Mouse (Mus musculus) testis, adult 2 months (tissue): ENCODE measurements around the gene Fubp1. TPM values are rescaled to one million over a fixed set of nuclear protein-coding genes. Genes with fewer than 3 reads are reported as not detected.
A peak's percentile ranks its signal among the peaks of the same experiment; 100 is the strongest.
"Not testable (repeated sequence)": the region's sequence is repeated elsewhere in the genome, so short reads cannot be mapped to it uniquely, and the experiment has no call there.

ENCODE experiments used
- H3K27ac ChIP-seq: fragments of 200-500 bp; 2 replicates; pipeline ENCODE4 v1.5.1; 2012; ENCODE audit warnings: low read depth, low read length; ENCODE audit not compliant: control insufficient read depth, insufficient read depth
- H3K27me3 ChIP-seq: fragments of 200-500 bp; 2 replicates; pipeline ENCODE4 v1.6.1; 2012; ENCODE audit warnings: mild to moderate bottlenecking, low read length, moderate library complexity; ENCODE audit not compliant: control insufficient read depth, insufficient read depth
- H3K36me3 ChIP-seq: fragments of 200-500 bp; 2 replicates; pipeline ENCODE4 v1.6.1; 2012; ENCODE audit warnings: mild to moderate bottlenecking, low read length; ENCODE audit not compliant: control insufficient read depth, insufficient read depth
- H3K4me1 ChIP-seq: fragments of 200-500 bp; 2 replicates; pipeline ENCODE4 v1.6.1; 2012; ENCODE audit warnings: low read length; ENCODE audit not compliant: control insufficient read depth, insufficient read depth
- H3K4me3 ChIP-seq: fragments of 200-500 bp; 2 replicates; pipeline ENCODE4 v1.5.1; 2012; ENCODE audit warnings: low read depth, mild to moderate bottlenecking, low read length, moderate library complexity, mixed read lengths; ENCODE audit not compliant: control insufficient read depth
- CTCF ChIP-seq: fragments of 200-500 bp; IDR thresholded peaks from 2 replicates; pipeline ENCODE4 v1.5.1; 2012; ENCODE audit warnings: low read depth, mild to moderate bottlenecking, inconsistent platforms, low read length, moderate library complexity; ENCODE audit not compliant: control insufficient read depth, insufficient read depth, insufficient replicate concordance
- POLR2A ChIP-seq: fragments of 200-500 bp; IDR thresholded peaks from 2 replicates; pipeline ENCODE4 v1.6.1; 2012; ENCODE audit warnings: low read depth, mild to moderate bottlenecking, inconsistent platforms, low read length, moderate library complexity; ENCODE audit not compliant: control insufficient read depth
- polyA plus RNA-seq: library from polyadenylated mRNA; depleted of rRNA; stranded (reverse); fragments of >200 nt; gene quantifications from 2 replicates; pipeline ENCODE4 v1.2.3, GENCODE M21; 2012

Fubp1 gene
- polyA plus RNA-seq, 1 experiment, result 55.8 TPM

DNA sequence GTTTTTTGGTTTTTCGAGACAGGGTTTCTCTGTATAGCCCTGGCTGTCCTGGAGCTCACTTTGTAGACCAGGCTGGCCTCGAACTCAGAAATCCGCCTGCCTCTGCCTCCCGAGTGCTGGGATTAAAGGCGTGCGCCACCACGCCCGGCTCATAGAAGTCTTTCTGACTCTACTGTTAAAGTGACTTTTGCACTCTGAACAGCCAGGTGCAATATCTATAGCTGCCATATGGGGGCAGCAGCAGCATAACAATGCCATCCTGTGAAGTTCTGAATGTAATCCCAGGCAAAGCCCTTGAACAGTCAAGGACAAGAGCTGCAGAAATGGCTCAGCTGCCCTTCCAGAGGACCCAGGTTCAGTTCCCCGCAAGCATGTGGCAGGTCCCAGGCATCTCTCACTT is 49.2 kb downstream of the Fubp1 start:
- not testable (repeated sequence) for H3K27me3 ChIP-seq, H3K4me3 ChIP-seq, H3K27ac ChIP-seq, H3K4me1 ChIP-seq, H3K36me3 ChIP-seq
- peak; percentile 13; the same call in 1 of the 2 replicates for TF ChIP-seq CTCF

DNA sequence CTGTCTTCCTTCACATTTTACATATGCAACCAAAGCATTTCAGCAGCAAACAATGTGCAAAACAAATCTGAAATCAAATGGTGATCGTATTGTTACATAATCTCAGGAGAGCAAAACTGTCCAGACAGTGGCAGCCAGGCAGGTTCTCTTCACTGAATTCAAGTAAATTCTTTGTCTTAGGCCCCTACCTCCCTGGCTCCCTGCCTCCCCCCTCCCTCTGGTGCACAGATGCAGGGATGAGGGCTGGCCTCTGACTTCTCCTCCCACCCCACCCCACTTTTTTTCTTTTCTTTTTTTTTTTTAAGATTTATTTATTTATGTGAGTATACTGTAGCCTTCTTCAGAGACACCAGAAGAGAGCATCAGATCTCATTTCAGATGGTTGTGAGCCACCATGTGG is 50.1 kb downstream of the Fubp1 start:
- H3K27me3 ChIP-seq, result no peaks in the 10 kb centered on the region
- no peak overlapping the region for H3K27ac ChIP-seq
- H3K4me1 ChIP-seq, result peaks cover 7% of the 10 kb centered on the region
- no peaks in the 10 kb centered on the region for H3K36me3 ChIP-seq
- TF ChIP-seq CTCF (no peak), POLR2A (no peak)
- no peak overlapping the region for H3K4me3 ChIP-seq

DNA sequence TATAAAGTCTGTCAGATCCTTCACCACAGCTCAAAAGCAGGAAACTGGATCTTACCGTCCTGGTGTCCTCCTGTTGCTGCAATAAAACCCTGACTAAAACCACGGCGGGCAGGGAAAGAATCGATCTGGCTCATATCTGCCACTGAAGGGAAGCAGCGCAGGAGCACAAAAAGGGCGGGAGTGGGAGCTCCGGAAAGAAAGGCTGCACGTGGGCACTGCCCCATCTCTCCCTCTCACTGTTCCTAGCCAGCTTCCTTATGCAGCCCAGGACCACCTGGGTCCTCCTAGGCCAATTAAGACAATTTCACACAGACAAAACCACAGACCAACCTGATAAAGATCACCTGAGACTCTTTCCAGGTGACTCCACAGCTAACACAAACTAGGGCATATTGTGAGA is 51.2 kb downstream of the Fubp1 start:
- H3K4me1 ChIP-seq, result peaks cover 15% of the 10 kb centered on the region
- no peaks in the 10 kb centered on the region for H3K36me3 ChIP-seq
- no peak for TF ChIP-seq CTCF
- no peak overlapping the region for H3K4me3 ChIP-seq
- H3K27ac ChIP-seq, result no peak overlapping the region
- H3K27me3 ChIP-seq, result no peaks in the 10 kb centered on the region

DNA sequence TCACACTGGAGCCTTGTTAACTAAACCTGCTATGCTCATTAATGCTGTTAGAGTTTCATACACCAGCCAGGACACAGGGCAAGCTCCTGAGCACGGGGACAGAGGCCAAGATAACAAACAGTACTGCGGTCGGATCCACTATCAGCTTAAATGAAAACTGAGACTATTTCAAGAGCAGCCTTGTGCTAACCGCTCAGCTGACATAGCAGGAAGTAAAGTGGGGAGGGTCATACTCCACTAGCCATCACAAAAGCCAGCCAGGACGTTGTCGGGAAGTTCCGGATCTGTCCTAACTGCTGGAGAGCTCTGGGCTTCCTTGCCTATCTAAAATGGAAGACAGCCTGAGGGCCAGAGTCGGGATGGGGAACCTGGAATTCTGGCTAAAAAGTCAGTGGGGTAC is 51.7 kb downstream of the Fubp1 start:
- TF ChIP-seq POLR2A (no peak), CTCF (no peak)
- Histone ChIP-seq H3K27ac (peak overlapping the region; percentile 8; the same call in 1 of the 2 replicates), H3K4me1 (peaks cover 16% of the 10 kb centered on the region), H3K27me3 (no peaks in the 10 kb centered on the region), H3K4me3 (no peak overlapping the region), H3K36me3 (no peaks in the 10 kb centered on the region)

DNA sequence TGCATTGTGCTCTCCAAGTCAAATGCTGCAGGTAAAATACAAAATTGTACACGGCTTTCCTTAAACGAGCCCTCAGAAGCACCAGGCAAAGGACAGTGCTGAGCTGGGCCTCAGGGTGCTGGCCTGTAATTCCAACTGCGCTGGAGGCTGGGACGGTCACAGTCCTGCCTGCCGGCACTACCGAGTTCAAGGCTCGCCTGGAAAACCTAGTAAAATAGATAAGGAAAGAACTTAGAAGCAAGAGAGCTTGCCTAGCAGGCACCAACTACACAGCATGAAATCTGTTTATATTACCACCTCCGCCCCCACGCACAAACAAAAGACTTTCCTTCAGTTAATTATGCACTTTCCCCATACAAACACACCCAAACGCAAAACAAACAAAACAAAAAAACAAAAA is 54.2 kb downstream of the Fubp1 start:
- Histone ChIP-seq H3K36me3 (no peaks in the 10 kb centered on the region), H3K27me3 (no peaks in the 10 kb centered on the region), H3K4me1 (peaks cover 16% of the 10 kb centered on the region), H3K27ac (no peak overlapping the region), H3K4me3 (peak overlapping the region; percentile 10)
- TF ChIP-seq CTCF, result no peak
- no peak for TF ChIP-seq POLR2A

DNA sequence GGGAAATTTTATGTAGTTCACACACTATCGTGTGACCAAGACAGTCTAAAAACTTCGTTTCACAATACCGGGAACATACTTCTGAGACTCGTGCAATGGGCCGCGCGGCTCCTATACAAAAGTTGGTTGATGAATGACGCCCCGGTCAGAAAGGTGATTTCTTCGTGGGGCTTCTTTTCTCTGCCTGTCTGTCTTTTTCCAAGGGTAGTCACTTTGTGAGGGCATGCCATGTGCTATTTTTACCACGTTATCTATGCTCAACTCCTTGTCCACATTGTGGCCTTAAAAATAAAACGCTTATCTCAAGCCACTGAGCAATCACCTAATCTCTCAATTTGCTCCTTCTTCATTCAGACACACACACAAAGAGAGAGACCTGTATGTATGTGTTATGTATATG is 54.6 kb downstream of the Fubp1 start:
- H3K27ac ChIP-seq, result no peak overlapping the region
- peaks cover 16% of the 10 kb centered on the region for H3K4me1 ChIP-seq
- peak overlapping the region; percentile 88 for H3K4me3 ChIP-seq
- no peaks in the 10 kb centered on the region for H3K27me3 ChIP-seq
- H3K36me3 ChIP-seq, result no peaks in the 10 kb centered on the region
- TF ChIP-seq CTCF, result no peak
- TF ChIP-seq POLR2A, result no peak

DNA sequence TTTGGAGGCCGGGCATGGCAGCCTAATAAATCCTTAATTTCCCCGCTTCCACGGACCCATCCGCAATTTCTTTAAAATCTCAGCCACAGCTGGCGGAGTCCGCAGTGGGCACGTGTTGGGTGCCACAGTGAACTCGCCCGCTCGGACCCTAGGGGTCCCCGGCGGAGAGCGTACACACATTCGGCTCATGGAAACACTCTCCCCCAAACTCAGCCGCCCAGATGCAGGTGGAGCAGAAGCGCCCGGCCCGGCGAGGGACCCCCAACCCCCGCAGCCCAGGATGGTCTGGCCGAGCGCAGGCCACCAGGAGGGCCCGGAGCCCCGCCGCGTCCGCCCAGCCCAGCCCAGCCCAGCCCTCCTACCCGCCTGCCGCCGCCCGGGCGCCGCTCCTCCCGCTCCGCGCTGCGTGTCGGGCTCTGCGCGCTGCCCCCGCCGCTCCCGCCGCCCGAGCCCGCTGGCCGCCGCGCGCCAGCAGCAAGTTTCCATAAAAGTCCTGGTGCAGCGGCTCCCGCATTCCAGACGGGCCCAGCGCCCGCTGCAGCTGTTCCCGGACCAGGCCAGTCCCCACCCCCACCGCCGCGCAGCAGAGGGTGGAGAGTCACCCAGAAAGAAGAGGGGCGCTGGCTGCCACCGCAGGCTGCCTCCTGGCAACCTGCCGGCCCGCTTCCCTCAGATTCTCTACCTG is 55.3 kb downstream of the Fubp1 start:
- no peaks in the 10 kb centered on the region for H3K27me3 ChIP-seq
- peak overlapping the region; percentile 74 for H3K27ac ChIP-seq
- H3K4me1 ChIP-seq, result peaks cover 16% of the 10 kb centered on the region
- H3K36me3 ChIP-seq, result no peaks in the 10 kb centered on the region
- peak overlapping the region; percentile 88 for H3K4me3 ChIP-seq
- TF ChIP-seq POLR2A (no peak), CTCF (no peak)

DNA sequence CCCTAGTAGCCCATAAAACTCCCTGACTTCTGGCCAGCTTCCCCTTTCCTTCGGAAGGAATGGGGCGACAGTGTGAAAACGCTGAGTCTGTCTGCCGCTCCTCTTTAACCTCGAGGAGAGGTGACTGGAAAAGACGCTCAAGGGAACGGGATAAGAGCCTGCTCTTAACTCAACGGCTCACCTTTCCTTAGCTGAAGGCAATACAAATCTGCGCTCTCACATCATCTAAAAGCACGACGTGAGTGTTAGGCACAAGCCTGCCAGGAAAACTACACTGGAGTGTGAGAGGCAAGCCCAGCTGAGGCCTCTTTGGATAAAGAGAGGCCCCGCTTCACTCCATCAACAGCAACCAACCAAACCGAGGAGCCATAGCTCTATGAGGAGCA is 55.8 kb downstream of the Fubp1 start, which contains the start of gene Nexn:
Gene Nexn (minus strand): TSS at position 315 of the 386 bp plus-strand sequence.
- H3K27me3 ChIP-seq, result no peaks in the 10 kb centered on the region
- H3K36me3 ChIP-seq, result no peaks in the 10 kb centered on the region
- no peak for TF ChIP-seq CTCF
- no peak for TF ChIP-seq POLR2A
- peaks cover 16% of the 10 kb centered on the region for H3K4me1 ChIP-seq
- peak within 1 kb of the TSS; percentile 88 for H3K4me3 ChIP-seq
- peak within 1 kb of the TSS; percentile 74 for H3K27ac ChIP-seq
